Mouse (Mus musculus): Measurements from ENCODE around the gene Tmem203.

The Tmem203 gene

DNA sequence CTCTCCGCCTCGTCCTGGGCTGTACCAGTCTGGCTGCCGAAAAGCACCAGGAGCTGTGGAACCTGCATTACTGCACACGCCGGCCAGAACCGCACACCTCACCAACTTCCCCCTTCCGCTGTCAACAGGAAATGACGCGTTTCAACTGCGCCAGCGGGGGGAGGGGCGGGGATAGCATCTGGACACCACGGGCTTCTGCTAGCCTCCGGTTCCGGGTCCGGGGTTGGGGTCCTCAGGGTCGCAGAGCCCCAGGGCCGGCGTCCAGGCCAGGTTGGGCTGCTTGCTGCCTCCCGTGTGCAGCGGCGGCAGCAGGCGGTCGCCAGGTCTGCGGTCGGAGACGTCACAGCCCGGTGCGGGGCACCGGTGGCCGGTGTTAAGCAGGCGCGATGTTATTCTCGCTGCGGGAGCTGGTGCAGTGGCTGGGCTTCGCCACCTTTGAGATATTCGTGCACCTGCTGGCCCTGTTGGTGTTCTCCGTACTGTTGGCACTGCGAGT lies at the start of gene Tmem203:
Gene Tmem203, plus strand, starts transcription at position 156 of the 496 bp plus-strand sequence.
- peak; percentile 90 for DNase-seq (ENCODE audit: low read depth, low spot score)

DNA sequence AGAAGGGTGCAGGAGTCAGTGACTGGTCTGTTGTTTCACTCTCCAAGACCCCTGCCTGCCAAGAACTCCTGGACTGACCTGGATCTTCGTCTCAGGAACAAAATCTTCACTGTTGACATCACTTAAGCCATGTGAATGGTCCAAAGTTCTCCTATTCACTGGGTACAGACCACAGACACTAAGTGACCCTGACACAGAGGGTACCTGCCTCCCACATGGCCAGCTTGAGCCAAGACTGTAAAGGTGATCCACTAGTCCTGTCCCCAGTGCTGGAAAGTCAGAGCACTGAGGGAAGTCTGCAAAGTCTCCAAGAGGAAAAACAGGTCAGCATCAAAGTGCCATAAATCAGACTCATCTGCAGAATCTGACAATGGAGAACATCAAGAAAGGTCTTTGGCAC lies 47.6 kb upstream of the Tmem203 start:
- DNase-seq (ENCODE audit: low read depth, low spot score), result no peak

DNA sequence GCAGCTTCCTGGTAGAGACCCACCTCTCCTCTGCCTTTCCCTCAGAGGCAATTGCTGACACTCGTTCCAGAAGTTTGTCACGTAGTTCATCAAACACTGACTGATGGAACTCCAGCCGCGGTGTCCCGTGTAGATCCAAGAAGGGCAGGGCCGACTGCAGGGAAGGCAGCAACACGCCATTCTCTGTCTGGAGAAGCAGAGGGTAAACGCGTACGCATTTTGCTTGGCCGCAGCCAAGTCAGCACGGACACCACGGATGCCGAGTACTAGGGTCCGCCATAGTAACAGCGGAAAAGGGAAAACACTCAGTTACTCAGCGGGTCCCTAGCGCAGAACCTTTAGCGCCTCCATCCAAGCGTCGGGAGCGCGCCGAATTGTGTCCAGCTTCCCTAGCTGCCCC lies 44.6 kb upstream of the Tmem203 start:
- no peak for DNase-seq (ENCODE audit: low read depth, low spot score)

DNA sequence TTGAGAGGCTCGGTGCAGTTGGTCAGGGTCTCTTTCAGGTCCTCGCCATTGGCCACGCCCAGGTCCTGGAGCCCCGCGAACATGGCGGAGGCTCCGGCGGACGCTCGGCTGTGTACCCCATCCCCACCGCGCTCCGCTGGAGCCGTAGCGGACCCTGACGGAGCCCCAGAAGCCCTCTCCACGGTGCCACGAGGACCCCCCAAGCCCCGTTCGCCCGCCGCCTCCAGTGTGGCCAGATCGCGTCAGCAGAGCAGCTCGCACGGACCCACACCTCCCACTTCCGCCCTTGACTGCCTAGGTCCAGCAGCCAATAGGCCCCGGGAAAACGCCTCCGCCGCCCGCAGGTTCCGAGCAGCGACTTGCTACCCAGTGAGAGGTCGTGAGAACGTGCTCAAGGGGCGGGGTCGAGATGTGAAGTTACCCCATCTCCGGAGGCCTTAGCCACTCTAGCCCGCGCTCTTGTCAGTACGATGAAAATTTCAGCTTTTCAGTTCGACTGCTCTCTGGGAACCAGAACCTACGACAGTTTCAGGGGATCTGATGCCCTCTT lies 44.0 kb upstream of the Tmem203 start, which contains the start of gene Nelfb:
Gene Nelfb, minus strand, starts transcription at position 369 of the 550 bp plus-strand sequence.
- peak; percentile 95 for DNase-seq (ENCODE audit: low read depth, low spot score)

DNA sequence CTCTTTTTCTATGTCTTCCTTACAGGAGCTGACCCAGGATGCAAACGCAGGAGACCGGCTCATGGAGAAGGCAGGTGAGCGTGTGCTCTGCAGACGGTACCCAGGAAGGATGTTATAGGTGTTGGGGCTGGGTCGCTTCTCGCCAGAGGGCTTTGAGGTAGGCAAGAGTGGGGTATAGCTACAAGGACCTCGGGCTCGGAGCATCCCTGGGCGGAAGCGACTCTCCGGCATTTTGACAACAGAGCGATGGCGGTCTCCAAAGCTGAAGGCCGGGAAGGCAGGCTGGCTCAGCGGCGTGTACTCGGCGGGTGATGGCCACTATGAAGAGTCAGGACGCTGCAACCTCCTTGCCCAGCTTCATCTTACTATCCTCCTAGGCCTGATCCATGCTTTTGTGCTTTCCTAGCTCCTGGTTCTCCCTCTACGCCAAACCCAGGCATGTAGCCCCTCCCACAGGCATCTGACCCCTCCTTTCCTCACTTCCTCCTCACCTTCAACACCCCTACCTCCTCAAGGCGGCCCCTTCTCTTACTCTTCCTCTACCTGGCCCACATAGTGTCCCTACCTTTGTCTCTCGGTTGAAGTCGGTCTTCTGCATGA lies 41.9 kb upstream of the Tmem203 start:
- DNase-seq (ENCODE audit: low read depth, low spot score), result no peak

DNA sequence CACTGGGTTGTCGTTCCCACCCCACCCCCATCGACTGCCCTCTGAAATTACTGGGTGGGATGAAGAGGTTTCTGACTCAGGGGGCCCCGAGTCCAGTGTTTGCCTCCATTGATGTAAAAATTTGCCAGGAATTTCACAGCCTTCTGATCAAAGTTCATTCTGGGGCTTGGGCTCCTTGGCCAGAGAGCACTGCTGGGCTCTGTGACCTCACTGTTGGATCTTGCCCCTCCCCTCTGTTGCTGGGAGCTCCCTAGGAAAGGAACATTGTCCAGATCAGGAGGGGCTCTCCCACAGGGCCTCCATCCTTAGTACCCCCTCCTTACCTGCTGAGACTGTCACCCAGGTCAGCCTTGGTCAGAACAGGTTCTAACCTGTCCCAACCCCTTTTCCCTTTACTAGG lies 40.8 kb upstream of the Tmem203 start, which contains the start of gene Stpg3:
Gene Stpg3, minus strand, starts transcription at position 194 of the 400 bp plus-strand sequence.
- DNase-seq (ENCODE audit: low read depth, low spot score), result no peak

DNA sequence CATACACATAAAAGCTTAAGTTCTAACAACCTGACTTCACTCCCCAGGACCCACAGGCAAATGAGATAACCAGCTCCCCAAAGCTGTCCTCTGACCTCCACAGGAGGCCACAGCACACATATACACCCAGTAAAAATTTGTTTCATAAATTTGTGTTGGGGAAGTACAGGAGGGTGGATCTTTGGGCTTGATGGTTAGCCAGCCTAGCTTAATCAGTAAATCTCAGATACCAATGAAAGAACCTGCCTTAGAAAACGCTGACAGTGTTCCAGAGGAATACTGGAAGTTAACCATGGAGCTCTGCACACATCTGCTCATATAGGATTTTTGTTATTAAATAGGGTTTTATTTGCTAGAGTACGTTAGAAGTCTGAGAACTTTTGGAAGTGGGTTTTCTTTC lies 37.6 kb upstream of the Tmem203 start:
- no peak for DNase-seq (ENCODE audit: low read depth, low spot score)

DNA sequence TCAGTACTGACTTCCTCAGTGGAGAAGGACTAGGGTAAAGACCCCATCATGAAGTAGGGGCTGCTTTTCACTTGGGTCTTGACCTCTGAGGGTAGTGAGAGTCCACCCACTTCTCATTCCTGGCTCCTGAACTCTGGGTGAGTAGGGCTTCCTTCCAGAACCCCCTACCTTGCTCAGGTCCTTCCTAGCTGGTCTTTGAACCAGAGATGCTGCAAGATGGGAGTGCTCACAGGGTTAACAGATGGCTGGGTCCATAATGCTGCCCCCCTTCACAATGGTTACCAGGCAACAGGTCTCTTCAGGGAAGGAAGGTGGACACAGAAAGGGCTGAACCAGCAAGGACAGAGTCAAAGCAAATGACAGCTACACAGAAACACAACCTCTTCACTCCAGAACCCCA lies 36.8 kb upstream of the Tmem203 start, which contains the start of gene Fam166a:
Gene Fam166a, plus strand, starts transcription at position 301 of the 400 bp plus-strand sequence.
- no peak for DNase-seq (ENCODE audit: low read depth, low spot score)

DNA sequence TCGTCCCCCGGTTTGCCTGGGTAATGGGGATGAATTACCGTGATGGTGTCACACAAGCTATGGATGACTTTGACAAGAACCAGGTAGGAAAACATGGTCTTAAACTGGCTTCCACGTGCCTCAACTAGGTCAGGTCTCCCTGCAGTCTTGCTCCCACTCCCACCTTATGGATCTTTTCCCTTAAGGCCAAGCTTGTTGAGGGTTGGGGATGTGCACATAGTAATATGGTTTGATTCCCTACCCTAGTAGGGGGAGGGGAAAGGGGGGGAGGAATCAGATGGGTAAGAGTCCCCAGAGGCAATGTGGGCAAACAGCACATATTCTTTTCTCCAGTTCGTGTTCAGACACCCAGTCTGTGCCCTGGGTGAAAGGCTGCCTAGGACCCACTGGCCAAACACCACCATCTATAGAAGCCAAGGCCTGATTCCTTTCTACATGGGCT lies 33.9 kb upstream of the Tmem203 start:
- no peak for DNase-seq (ENCODE audit: low read depth, low spot score)

DNA sequence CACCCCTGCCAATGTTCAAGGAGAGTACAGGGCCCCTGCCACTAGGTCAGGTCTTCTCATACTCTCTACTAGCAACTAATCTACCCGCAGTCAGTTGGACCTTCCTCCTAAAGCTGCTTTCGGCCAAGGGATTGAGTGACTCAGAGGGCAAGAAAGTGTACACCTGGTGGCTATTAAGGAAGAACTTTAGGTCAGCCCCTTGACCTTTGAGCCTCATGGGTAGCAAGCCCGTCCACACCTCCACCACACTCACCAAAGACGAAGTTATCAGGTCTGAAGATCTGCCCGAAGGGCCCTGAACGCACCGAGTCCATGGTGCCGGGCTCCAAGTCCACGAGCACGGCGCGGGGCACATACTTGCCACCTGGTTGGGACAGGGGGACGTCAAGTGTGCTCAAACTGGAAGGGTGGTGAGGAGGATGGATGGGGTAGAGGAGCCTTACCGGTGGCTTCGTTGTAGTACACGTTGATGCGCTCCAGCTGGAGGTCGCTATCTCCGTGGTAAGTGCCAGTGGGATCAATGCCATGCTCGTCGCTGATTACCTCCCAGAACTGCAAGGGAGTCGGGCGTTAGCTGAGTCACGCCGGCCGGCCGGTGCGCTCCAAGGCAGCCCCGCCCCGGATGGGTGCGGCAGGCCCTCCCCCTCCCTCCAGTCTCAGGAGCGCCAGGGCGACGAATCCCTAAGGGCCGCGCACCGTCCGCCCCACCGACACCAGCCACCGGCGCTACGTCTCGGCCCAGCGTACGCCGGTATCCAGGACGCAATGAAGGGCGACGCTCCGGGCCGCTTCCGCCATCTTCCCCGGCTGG lies 31.4 kb upstream of the Tmem203 start:
- peak; percentile 81 for DNase-seq (ENCODE audit: low read depth, low spot score)

DNA sequence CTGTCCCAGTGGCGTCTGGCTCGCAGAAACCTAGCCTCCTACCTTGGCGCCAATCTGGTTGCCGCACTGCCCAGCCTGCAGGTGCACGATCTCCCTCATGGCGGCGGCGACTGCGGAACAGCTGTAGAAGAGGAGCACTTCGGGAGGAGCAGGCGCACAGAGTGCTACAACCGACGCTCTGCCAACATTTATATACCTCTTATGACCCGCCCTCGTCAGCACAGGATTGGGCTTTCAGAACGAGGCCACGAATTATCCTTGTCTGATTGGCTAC lies 30.8 kb upstream of the Tmem203 start, which contains the start of gene Tubb4b:
Gene Tubb4b, minus strand, starts transcription at position 211 of the 274 bp plus-strand sequence.
- DNase-seq (ENCODE audit: low read depth, low spot score), result no peak

DNA sequence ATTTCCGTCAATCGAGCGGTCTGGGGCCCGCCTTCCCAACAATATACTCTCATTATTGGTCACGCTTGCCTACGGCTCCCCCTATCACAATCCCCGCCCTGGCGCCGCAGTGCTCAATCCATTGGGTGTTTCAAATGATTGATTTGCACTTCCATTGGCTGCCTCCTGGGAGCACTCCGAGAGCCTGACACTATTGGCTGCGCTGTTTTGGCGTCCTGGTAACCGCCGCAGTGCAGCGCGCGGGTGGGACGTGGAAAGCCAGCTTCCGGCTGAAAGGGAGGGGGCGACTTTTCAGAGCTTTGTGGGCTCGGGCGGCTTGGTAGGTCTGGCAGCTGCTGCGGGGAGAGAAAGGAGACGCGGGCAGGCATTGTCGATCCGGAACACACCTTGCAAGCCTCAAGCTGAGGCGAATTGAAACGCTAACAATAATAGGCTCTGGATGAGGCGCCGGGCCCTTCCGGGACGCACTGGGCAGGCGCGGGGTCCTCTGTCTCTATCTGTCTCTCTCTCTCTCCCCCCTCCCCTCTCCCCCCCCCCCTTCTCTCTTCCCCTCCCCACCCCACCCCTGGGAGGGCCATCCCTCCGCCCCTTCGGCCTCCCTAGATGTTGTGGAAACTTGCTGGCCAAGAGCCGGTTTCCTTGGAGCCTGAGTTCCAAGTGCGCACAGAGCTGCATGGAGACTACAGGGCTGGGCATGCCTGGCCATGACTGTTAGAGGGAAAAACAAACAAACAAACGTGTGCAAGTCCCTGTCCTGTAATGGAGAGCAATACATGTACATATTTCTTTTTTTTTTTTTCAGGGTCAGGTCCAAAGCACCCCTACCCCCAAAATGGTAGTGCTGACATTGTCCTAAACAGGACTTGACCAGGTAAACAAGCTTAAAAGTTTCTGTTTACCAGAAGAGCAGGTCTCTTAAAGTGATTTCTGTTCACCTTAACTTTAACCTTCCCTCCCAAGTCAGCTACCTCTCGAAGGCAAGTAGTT lies 30.2 kb upstream of the Tmem203 start:
- peak; percentile 99 for DNase-seq (ENCODE audit: low read depth, low spot score)

DNA sequence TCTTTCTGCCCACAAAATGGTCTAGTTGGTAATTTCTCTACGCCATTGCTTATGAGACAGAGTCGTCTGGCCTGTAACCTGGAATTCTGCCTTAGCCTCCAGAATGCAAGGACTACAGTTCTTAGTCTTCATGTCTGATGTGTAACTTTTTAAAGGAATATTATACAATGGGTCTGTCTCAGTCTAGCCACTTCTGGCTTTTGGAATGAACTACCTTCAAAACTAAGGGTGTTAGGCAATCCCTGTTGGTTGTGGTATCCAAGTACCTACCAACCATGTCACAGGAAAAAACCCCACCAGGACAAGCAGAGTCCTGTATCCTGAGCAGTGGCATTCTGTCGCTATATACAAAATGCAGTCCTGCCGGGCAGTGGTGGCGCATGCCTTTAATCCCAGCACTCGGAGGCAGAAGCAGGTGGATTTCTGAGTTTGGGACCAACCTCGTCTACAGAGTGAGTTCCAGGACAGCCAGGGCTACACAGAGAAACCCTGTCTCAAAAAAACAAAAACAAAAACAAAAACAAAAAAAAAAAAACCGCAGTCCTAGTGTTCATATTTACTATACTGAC lies 29.3 kb upstream of the Tmem203 start:
- peak; percentile 20 for DNase-seq (ENCODE audit: low read depth, low spot score)

DNA sequence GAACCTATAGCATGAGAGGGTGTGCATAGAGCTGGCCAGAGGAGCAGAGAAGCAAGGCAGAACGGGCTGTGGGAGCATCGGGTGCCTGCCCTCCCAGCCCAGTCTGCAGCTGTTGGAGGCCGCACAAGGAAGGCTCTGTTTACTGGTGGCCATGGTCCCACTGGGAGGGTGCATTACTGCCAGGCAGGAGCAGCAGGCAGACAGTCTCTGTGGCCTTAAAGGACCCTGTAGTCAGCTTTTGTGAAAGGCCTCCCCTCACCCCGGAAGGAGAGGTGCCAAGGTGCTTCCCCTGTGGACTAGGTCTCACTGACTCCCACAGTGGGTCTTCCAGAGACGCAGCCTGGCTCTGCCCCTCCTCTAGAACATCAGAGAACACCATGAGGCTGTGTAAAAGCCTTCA lies 28.4 kb upstream of the Tmem203 start:
- DNase-seq (ENCODE audit: low read depth, low spot score), result no peak

DNA sequence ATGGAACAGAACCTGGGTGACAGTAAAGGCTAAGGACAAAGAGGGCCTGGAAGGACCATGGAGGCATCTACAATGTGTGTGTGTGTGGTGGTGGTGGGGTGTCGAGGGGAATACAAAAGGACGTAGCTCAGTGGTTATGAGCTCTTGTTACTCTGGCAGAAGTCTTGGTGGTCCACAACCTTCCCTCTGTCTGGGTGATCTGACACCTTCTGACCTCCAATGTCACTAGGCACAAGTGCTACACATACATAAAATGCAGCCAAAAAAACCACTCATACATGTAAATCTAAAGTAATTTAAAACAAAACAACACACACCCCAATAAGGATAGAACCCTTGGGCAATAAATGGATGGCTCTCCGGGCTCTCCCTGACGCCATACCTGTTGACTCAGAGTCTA lies 27.8 kb upstream of the Tmem203 start:
- DNase-seq (ENCODE audit: low read depth, low spot score), result no peak

DNA sequence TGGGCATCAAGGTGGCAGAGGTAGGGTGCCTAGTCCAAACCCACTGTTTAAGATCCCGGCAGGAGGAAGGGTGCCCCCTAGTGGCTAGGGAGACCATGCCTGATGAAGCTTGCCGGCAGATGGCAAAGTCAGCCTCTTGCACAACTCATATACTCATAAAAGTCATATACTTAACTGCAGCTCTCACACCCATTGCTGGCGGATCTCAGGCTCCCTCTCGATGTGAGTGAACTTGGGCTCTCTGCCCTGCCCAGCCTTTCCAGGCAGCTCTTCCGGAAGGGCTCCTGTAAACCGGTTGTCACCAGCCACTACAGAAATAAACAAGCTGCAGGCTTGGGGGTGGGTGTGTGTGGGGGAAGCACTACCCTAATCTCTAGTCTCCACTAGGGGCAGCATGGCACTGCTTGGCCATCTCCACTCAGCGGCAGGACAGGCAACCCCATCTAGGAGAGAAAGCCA lies 26.8 kb upstream of the Tmem203 start:
- peak; percentile 93 for DNase-seq (ENCODE audit: low read depth, low spot score)

DNA sequence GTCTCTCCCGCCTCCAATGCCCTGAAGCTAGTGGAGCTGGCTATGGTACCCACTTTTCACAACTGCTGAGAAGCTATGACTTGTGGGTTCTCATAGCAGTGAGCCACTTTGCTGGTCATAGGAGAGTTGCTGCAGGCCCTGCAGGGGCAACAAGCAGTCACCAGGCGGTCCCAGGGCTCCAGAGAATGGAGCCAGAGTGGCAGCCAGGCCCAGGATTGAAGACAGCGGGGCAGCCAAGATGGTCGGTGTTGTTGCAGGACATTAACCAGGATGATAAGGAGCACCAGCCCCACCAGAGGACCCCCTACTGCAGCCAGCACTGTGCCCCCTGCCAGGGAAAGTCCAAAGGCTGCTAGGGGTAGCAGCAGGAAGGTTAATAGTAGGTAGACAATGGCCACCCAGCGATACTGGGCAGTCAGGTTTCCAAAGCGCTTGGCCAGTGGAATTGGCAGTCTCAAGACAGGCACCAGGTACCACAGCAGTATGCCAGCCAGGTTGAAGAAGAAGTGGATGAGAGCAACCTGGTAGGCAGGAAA lies 26.2 kb upstream of the Tmem203 start:
- no peak for DNase-seq (ENCODE audit: low read depth, low spot score)

DNA sequence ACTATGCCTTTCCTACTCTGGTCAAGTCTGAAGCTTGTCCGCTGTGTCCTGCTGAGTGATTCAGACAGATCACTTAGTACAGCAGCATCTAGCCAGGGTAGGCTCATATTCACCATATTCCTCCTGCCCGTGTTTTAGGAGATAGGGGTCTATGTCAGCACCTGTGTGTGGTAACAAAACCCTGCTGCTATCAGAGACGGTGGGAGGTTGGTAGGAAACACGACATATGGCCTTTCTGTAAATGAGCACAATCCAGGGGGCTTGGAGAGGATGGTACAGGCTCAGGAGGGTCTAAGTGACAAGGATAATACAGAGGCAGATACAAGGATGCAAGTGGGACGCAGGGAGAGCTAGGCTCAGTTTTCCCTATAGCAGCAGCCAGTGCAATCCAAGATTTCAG lies 25.7 kb upstream of the Tmem203 start:
- DNase-seq (ENCODE audit: low read depth, low spot score), result no peak

DNA sequence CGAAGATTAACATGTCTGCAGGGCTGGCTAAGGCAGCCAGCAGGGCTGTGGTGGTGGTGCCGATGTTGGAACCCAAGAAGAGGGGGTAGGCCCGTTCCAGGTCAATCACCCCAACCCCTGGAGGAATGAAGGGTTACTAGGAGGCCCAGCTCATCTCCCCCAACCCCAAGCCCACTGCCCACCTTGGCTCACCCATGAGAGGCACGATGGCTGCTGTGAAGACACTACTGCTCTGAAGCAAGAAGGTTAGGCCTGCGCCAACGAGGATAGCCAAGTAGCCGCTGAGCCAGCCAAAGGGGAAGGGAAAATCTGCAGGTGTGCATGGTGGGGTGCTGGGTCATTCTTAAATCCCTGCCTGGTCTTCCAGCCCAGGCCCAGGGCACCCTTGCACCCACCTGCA lies 24.7 kb upstream of the Tmem203 start:
- no peak for DNase-seq (ENCODE audit: low read depth, low spot score)

DNA sequence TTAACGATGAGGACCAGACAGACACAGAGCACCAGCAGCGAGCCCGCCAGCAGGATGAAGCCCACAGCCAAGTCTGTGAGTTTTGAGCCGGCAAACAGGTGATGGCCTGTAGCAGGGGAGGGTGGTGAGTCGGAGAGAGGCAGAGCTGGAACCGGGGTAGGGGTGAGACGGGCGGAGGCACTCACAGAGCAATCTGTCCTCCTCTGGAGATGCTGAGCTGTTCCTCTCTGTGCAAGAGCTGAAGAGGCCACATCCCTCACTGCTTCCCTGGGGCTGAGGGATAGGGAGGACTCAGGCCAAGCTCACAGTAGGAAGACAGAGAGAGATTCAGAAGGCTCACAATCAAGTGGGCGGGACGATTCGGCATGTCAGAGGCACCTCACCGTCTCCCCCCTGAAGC lies 24.2 kb upstream of the Tmem203 start:
- DNase-seq (ENCODE audit: low read depth, low spot score), result no peak

DNA sequence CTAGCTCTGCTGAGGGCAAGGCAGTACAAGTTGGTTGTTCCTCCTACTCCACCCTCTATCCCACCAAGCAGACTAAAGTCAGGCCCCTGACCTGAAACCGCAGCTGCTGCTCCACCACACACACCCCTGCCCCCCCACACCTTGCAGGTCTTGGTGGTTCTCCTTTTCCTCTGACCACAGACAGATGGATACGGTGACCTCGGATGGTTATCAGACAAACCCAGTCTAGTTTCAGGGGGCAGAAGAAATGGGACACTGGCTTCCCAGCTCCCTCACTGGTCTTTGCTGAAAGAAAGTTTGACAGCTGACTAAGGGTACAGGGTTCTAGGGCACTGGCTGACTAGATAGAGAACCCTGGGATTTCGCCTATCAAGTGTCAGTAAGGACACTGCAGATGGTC lies 21.8 kb upstream of the Tmem203 start:
- no peak for DNase-seq (ENCODE audit: low read depth, low spot score)

Measured in 3T3-L1 (cell line).